Mouse (Mus musculus) layer of hippocampus, adult 18-20 months (tissue): Measurements from ENCODE around the gene Phlda1. TPM values are rescaled to one million over a fixed set of nuclear protein-coding genes. Genes with fewer than 3 reads are reported as not detected.

Experiments
- DNase-seq, 2 experiments: peaks; one replicate each; pipeline ENCODE4 v3.0.0; 2022; ENCODE audit warnings: low spot score in 2 of 2
- total RNA-seq, 2 experiments: library from RNA; stranded (reverse); gene quantifications; 2 replicates each; pipeline ENCODE4 v1.2.3; 2021

The Phlda1 gene
- total RNA-seq, 2 experiments from 2014 or later, result 16.7 to 20.5 TPM

DNA sequence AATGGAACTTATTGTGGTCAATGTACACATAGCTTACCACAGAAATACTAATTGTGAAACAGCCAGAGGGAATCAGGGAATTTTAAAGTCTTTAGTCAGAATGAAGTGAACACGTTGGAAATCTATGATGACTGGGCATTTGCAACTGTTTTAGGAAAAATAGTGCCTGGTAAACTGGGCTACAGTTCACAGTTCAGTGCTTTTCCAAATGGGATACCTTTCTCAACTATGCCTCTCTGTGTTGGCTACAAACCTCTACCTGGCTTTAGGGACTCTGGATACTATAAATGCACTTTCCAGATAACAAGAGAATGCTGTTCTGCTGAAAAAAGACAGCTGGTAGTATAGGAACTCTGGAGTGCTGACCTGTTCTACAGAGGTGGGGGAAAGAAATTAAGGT, 1.5 kb upstream of the Phlda1 start:
- DNase-seq, result no peak

- no peak for DNase-seq
These were observed 680 bp upstream of the Phlda1 start for GRCm38 (mm10) chr10:111505406-111505805.

GRCm38 (mm10) chr10:111506926-111507459, 907 bp downstream of the Phlda1 start:
- DNase-seq, result peak in 1 of 2 experiments; percentile 53

GRCm38 (mm10) chr10:111507460-111508211, 1.6 kb downstream of the Phlda1 start:
- DNase-seq, result peak in 1 of 2 experiments; percentile 44

GRCm38 (mm10) chr10:111508324-111509080, 2.4 kb downstream of the Phlda1 start:
- DNase-seq, result no peak

GRCm38 (mm10) chr10:111509103-111509784, 3.2 kb downstream of the Phlda1 start:
- no peak for DNase-seq

GRCm38 (mm10) chr10:111509981-111510380, 3.9 kb downstream of the Phlda1 start:
- DNase-seq, result no peak

DNA sequence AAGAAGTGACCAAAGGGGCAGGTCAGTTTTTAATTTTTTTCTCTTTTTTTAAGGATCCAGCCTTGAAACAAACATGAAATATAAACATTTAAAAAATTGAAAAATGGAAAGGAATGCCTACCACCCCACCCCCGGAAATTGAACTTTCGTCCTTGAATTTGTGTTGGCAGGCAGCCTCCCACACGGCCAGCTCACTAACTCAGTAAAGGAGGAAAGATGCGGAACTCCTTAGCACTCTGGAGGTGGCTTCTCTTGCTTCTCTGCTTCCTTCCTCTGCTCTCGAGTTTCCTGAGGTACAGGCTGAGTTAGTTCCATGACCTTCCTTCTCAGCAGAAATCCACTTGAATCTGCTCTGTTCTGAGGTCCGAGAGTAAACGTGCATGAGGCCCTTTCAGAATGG, 4.7 kb downstream of the Phlda1 start:
- DNase-seq, result no peak

GRCm38 (mm10) chr10:111512036-111512568, 6.0 kb downstream of the Phlda1 start:
- DNase-seq, result no peak

DNA sequence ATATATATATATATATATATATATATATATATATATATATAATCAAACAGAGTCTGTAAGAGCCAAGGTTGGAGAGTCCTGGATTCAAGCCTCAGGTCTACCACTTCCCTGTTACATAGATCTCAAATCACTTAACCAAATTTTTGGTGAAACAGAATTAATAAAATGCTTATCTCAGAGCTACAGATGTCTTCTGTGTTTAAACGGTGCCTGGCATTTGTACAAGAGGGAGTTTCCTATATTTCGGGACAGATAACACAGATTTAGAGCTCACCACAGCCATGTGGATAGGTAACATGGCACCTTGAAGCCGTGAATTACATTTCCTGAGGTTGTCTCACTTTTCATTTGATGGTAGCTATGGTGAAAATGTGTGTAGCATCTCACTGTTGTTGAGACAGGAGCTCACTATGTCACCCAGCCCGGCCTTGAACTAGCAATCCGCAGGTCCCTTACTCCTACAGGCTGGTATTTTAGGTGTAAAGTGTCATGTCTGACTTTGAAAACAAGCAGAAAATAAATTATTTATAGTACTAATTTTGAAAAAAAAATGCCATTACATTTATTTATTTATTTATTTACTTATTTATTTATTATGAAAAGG, 8.3 kb downstream of the Phlda1 start:
- no peak for DNase-seq

DNA sequence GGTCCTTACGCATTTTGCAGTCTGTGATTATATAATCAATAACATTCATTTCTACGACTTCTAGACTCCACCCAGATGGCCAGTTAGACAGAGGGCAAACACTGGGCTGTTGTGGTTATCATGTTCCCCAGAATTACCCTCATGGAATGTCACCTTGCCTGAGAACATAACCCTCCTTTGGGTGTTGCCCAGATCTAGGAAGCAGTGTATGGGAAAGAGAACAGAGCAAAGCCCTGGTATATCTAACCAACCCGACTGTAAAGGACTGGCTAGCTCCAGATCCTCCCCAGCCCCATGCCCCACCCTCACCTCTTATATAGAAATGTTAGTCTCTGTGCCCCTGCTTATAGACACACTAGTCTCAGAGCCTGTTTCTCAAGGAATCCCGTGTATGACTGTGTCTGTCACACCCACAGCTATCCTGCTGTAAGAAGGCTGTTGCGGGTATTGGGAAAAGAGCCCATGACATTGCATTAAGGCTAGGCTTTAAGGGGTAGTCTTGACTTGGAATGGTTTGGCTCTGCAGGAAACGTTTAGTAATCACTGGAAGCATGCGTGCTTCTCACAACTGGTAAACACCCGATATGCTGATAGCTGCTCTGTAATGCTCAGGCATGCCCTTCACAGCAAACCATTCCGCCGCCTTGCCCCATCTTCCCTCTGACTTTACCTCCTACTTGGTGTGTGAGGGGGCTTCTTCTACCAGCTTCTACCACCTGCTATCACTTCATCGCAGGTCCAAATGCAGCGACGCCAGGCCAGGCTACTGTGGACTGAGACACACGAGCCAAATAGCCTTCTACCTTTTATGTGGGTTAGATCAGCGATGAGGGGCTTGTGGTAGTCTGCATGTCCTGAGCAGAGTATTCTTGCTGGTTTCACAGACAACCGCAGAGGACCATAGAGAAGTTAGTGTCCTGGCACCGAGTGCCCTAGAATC, 9.3 kb downstream of the Phlda1 start:
- no peak for DNase-seq

DNA sequence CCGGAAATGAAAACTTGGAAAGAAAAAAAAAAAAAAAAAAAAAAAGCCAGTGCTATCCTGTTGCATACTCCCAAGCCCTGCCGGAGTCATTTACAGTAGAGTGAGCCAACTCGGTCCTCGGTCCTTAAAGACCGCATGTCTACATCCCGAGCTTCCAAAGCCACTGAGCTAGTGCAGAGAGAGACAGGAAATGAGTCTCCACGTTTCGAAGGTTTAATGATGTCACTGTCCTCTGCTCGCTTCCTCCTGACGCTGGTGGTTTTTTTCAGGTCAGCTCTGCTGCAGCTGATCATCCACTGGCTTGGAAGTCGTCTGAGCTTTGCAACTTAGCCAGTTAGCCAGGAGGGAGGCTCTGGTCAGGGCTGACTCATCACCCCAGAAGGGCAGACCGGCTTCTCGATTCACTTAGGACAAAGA, 10.1 kb downstream of the Phlda1 start:
- no peak for DNase-seq

- DNase-seq, result no peak
These were observed 10.8 kb downstream of the Phlda1 start for GRCm38 (mm10) chr10:111516804-111517436.

GRCm38 (mm10) chr10:111518350-111518749, 12.3 kb downstream of the Phlda1 start:
- no peak for DNase-seq

DNA sequence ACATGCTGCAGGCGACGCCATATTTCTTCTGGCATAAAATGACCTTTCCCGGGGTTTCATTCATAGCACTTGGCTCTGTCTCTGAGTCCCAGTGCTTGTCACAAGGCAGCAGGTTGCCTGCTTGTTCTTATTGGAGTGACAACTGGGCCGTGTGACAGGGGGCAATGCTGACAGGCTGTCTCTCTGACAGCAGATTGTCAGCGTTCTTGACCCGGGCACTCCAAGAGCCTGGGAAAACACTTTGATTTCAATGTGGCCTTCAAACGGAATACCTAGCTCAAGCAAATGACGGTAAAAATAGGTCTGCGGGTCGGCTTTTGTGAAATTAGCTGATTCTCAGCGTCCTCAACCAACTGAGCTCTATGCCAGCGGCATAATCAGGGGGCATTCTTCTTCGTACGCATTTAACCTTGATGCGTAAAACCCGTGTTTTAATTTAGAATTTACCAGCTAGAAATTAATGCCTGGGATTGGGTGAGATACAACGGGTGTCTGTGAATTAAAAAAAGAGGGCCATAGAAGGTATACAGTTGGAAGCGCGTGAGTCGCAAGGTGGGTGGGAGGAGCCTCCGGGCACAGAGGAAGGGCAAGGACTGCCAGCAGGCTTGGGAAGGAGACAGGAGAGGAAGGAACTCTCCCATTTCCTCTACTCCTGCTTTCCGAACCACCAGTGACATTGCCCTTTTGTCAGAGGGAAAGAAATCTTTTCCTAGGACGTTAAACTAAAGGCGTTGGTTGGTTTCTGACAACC, 13.7 kb downstream of the Phlda1 start:
- no peak for DNase-seq

- DNase-seq, result no peak
These were observed 14.5 kb downstream of the Phlda1 start for GRCm38 (mm10) chr10:111520621-111521020.

DNA sequence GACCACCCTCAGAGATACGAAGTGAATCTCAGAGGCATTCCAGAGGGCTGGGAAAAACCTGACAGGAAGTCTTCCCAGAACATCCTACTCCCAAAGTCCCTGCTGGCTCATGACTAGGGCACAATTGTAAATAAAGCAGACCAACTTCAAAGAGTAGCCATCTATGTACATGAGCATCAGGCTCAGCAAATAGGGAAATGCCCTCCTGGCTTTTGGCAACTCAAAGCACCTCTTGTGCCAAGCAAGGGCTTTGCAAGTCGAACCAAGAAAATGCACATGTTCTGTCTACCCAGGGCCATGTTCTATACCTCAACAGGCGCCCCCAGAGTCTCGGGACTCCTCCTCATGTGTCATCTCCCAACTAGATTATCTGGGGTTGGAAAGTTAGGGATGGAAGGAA, 15.6 kb downstream of the Phlda1 start:
- no peak for DNase-seq

DNA sequence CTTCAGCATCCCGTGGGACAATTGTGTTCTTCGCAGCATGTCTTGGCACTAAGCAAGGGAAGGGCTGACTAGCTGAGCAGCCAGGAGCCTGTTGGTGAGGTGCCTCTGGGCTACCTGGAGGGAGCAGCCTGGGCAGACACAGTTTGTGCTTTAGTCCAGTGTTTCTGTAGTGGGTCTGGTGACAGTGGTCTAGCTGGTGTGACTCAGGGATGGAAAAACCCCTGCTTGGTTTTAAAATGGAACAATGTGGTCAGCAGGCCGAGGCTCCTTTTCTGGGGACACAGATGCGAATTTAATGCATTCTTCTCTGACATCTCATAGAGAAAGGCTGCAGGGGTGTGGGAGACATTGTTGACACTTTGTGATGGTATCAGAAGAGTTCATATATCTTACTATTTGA, 16.1 kb downstream of the Phlda1 start:
- no peak for DNase-seq

DNA sequence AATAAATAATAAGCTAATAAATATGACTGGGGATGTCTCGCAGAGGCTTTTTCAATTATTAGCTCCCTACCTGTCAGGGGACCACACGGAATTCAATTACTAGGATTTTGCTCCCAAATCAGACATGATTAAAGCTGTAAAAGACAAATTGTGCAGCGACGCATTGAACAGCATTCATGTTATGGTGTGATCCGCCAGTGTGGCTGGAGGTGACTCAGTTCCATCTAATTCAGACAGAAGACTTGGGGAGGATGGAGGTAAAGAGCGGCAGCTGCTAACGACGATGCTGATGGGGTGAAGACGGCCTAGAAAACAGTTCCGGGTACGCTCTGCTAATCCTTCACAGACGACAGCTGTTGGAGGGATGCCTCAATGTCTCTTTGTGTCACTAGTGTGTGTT, 17.8 kb downstream of the Phlda1 start:
- no peak for DNase-seq
